Mouse (Mus musculus) T-helper 17 cell (primary cell): ENCODE results near the gene Clec4d.

Experiments used
- in situ Hi-C, 2 experiments: fragments of 300-600 bp; cut with MboI, MseI; formaldehyde crosslinking; loops; 1 replicate in 1 of 2; 2 replicates in 1 of 2; pipeline ENCODE4 v1.15.1; 2025; ENCODE audit warnings: high pct_unique_total_duplicates in 2 of 2

Clec4d gene

GRCm38 (mm10) chr6:123308033-123308432, 46.1 kb downstream of the Clec4d start, which contains the start of gene Vmn2r19:
Gene Vmn2r19 (plus strand): TSS chr6:123308333.
- in situ Hi-C loops, result no loop called here
